Mouse (Mus musculus) olfactory bulb, adult 2 months (tissue): ENCODE measurements around the gene Nemf.

Experiments
- CTCF ChIP-seq: fragments of 200-500 bp; IDR thresholded peaks from 2 replicates; pipeline ENCODE4 v1.5.1; 2012; ENCODE audit warnings: low read depth, mild to moderate bottlenecking, low read length, moderate library complexity; ENCODE audit not compliant: insufficient read depth
- POLR2A ChIP-seq: fragments of 200-500 bp; IDR thresholded peaks from 2 replicates; pipeline ENCODE4 v1.6.1; 2012; ENCODE audit warnings: mild to moderate bottlenecking, low read depth, low read length, moderate library complexity; ENCODE audit not compliant: insufficient read depth

GRCm38 (mm10) chr12:69371854-69372671, 15.1 kb upstream of the Nemf start, which contains the start of the genes Arf6 and Gm9887:
- TF ChIP-seq CTCF (no peak), POLR2A (peak; percentile 62)
